ENCODE assay signal across 27 mouse cellular contexts in genomic region chr9:58497942-58498341, GRCm38 (mm10). TPM values are rescaled to one million over a fixed set of nuclear protein-coding genes. Genes with fewer than 3 reads are reported as not detected.
DNase-seq lines count a peak whose midpoint lies in the region; ATAC-seq and TF ChIP-seq lines count a peak whose summit lies in the region.
"Had no signal": no experiment of that assay in that cellular context is flagged by ENCODE, and none has a peak within 500 bp of the region (broad histone marks: within the 10 kb centered on the region; RNA-seq: fewer than 3 reads in every experiment).

No protein-coding gene starts in this region.

- no peak for TF ChIP-seq CTCF in cerebellum, adult 2 months (IDR thresholded peaks at IDR 0.05; ENCODE audit: borderline replicate concordance, insufficient read depth, low read depth, low read length)
- no peak for TF ChIP-seq CTCF in layer of hippocampus, adult 2 months (conservative IDR thresholded peaks at IDR 0.05)

- WGBS in cerebellum, adult 2 months: 30% methylated on average over 4 of the region's 4 CpGs
- WGBS in liver, embryonic 11.5 days: 57% methylated on average over 4 of the region's 4 CpGs

- no peak overlapping the region for H3K4me3 ChIP-seq in cerebellum, adult 2 months (replicated peaks; ENCODE audit: insufficient read depth, low read depth, low read length)
- no peak overlapping the region for H3K4me3 ChIP-seq in layer of hippocampus, adult 2 months
- H3K4me3 ChIP-seq in liver, embryonic 11.5 days (ENCODE audit: low read depth, low read length): no peak overlapping the region
- H3K4me3 ChIP-seq: embryonic facial prominence, embryonic 12.5 days; embryonic facial prominence, embryonic 15.5 days; heart, embryonic 12.5 days; heart, embryonic 15.5 days; hindbrain, embryonic 10.5 days; hindbrain, embryonic 13.5 days; intestine, embryonic 15.5 days had no signal

- no peak overlapping the region for H3K9ac ChIP-seq in liver, embryonic 11.5 days (ENCODE audit: low read depth, low read length)
- H3K9ac ChIP-seq: embryonic facial prominence, embryonic 12.5 days; embryonic facial prominence, embryonic 15.5 days; forebrain, postnatal 0 days; heart, embryonic 12.5 days; heart, embryonic 15.5 days; hindbrain, embryonic 13.5 days; intestine, embryonic 15.5 days had no signal

- H3K27ac ChIP-seq in cerebellum, adult 2 months (ENCODE audit: insufficient read depth, low read length): no peak overlapping the region
- H3K27ac ChIP-seq in layer of hippocampus, adult 2 months: 0 out of 2 replicates have a peak overlapping the region, but pooled peaks have one; percentile 10
- H3K27ac ChIP-seq in liver, embryonic 11.5 days (ENCODE audit: low read depth, low read length): no peak overlapping the region
- H3K27ac ChIP-seq: embryonic facial prominence, embryonic 12.5 days; embryonic facial prominence, embryonic 15.5 days; heart, embryonic 15.5 days; hindbrain, embryonic 10.5 days; hindbrain, embryonic 13.5 days; intestine, embryonic 15.5 days had no signal

- no peak for TF ChIP-seq POLR2A in cerebellum, adult 2 months (IDR thresholded peaks at IDR 0.05; ENCODE audit: borderline replicate concordance, insufficient read depth, low read length)

- H3K27me3 ChIP-seq in cerebellum, adult 2 months (ENCODE audit: control insufficient read depth, insufficient read depth, low read length): no peaks in the 10 kb centered on the region
- no peaks in the 10 kb centered on the region for H3K27me3 ChIP-seq in liver, embryonic 11.5 days (replicated peaks; ENCODE audit: control insufficient read depth, insufficient read depth, low read length)
- H3K27me3 ChIP-seq: embryonic facial prominence, embryonic 12.5 days; embryonic facial prominence, embryonic 15.5 days; hindbrain, embryonic 13.5 days; intestine, embryonic 15.5 days; Patski had no signal

- H3K4me1 ChIP-seq in cerebellum, adult 2 months (ENCODE audit: control insufficient read depth, insufficient read depth, low read length): peaks cover 72% of the 10 kb centered on the region
- no peaks in the 10 kb centered on the region for H3K4me1 ChIP-seq in liver, embryonic 11.5 days (replicated peaks; ENCODE audit: control insufficient read depth, insufficient read depth, low read length)
- H3K4me1 ChIP-seq: embryonic facial prominence, embryonic 12.5 days; embryonic facial prominence, embryonic 15.5 days; intestine, embryonic 15.5 days had no signal

- ATAC-seq in liver, embryonic 11.5 days (replicated peaks; ENCODE audit: low FRiP score): no peak
- ATAC-seq: forebrain, embryonic 14.5 days; forebrain, postnatal 0 days; hindbrain, embryonic 16.5 days; intestine, embryonic 15.5 days; Patski had no signal

- no peak overlapping the region for H3K4me2 ChIP-seq in liver, embryonic 11.5 days
- H3K4me2 ChIP-seq: embryonic facial prominence, embryonic 12.5 days; embryonic facial prominence, embryonic 15.5 days; heart, embryonic 12.5 days; heart, embryonic 15.5 days; hindbrain, embryonic 13.5 days; intestine, embryonic 15.5 days had no signal

- H3K36me3 ChIP-seq in liver, embryonic 11.5 days (ENCODE audit: control insufficient read depth, insufficient read depth, low read length): no peaks in the 10 kb centered on the region
- H3K36me3 ChIP-seq: G1E; heart, embryonic 12.5 days; heart, embryonic 15.5 days; hindbrain, embryonic 10.5 days; intestine, embryonic 15.5 days had no signal

- peak; percentile 60 to 74 for DNase-seq in cerebellum, adult 2 months
- DNase-seq in cerebellum, postnatal 36 days: no peak
- DNase-seq in layer of hippocampus, adult 2 months (ENCODE audit: low spot score in 2 of 2): no peak
- DNase-seq in layer of hippocampus, adult 9-11 months: no peak
- DNase-seq in brain, adult 2 months (ENCODE audit: low read depth, low spot score): peak; percentile 82
- no peak for DNase-seq in gastrocnemius, adult 18-20 months (ENCODE audit: low spot score)
- DNase-seq in liver, embryonic 11.5 days (ENCODE audit: low spot score): no peak
- DNase-seq: adrenal gland, postnatal 10 days; adrenal gland, postnatal 36 days; cerebellum, adult 8-10 months; forebrain, postnatal 0 days; gastrocnemius, postnatal 25 days; heart, adult 18-20 months; heart, postnatal 10 days; heart, postnatal 36 days; kidney, adult 18-20 months had no signal

- H3K9me3 ChIP-seq in liver, embryonic 11.5 days (ENCODE audit: control insufficient read depth, low read length): no peaks in the 10 kb centered on the region
- H3K9me3 ChIP-seq: embryonic facial prominence, embryonic 12.5 days; embryonic facial prominence, embryonic 15.5 days; G1E; heart, embryonic 12.5 days; heart, embryonic 15.5 days; hindbrain, embryonic 10.5 days; hindbrain, embryonic 13.5 days; intestine, embryonic 15.5 days had no signal

RNA-seq across cellular contexts. Expression of gene Insyn1, which starts 9.5 kb away (rescaled TPM):
- polyA plus RNA-seq in cerebellum, adult 2 months (2012; rRNA removed): 147 and 149 TPM in 2 replicates
- 100 to 1,000 TPM; 236 to 254 TPM for total RNA-seq in layer of hippocampus, adult 2 months (2021)
- 10 to 100 TPM; 24.5 to 31.0 TPM for total RNA-seq in gastrocnemius, adult 18-20 months (2021)
- polyA plus RNA-seq in liver, embryonic 11.5 days (2014; fragmentation: Nextera tagmentation; extraction: Ambion mirVana): 0.30 and 0.43 TPM in 2 replicates
- polyA plus RNA-seq: G1E had no signal

RNA-seq across cellular contexts. Expression of gene Cd276, which starts 57.3 kb away (rescaled TPM):
- polyA plus RNA-seq in cerebellum, adult 2 months (2012; rRNA removed): 6.4 and 6.9 TPM in 2 replicates
- total RNA-seq in layer of hippocampus, adult 2 months (2021): 1 to 10 TPM; 7.4 to 8.2 TPM
- total RNA-seq in gastrocnemius, adult 18-20 months (2021): 10 to 100 TPM in 1 of 2 experiments, 1 to 10 TPM in 1; 8.5 to 13.5 TPM
- polyA plus RNA-seq in liver, embryonic 11.5 days (2014; fragmentation: Nextera tagmentation; extraction: Ambion mirVana): 14.9 and 17.8 TPM in 2 replicates

Comparison
In these comparisons a context has a peak if more than half of its experiments do, and no peak if none do; other contexts are left out.
1. DNase-seq: peak in cerebellum, adult 2 months (2 of 2) and brain, adult 2 months (single experiment); none in cerebellum, postnatal 36 days (0 of 2), layer of hippocampus, adult 2 months (0 of 2), layer of hippocampus, adult 9-11 months (single experiment), gastrocnemius, adult 18-20 months (single experiment) and liver, embryonic 11.5 days (single experiment).
2. RNA of gene Insyn1, which starts 9.5 kb away (total RNA-seq): 236 to 254 TPM in layer of hippocampus, adult 2 months; 24.5 to 31.0 TPM in gastrocnemius, adult 18-20 months; every median in the first group is over 4 times any median in the second.